Mouse (Mus musculus) frontal cortex, adult 2 months (tissue): Measurements from ENCODE around the gene 1700018G05Rik. TPM values are rescaled to one million over a fixed set of nuclear protein-coding genes. Genes with fewer than 3 reads are reported as not detected.
A peak's percentile ranks its signal among the peaks of the same experiment; 100 is the strongest.
"Not testable (repeated sequence)": the region's sequence is repeated elsewhere in the genome, so short reads cannot be mapped to it uniquely, and the experiment has no call there.

Experiments
- DNase-seq, 2 experiments: peaks; one replicate each; pipeline ENCODE4 v3.0.0; 2022; ENCODE audit warnings: low spot score in 1 of 2; ENCODE audit errors: extremely low spot score in 1 of 2
- polyA plus RNA-seq: library from polyadenylated mRNA; depleted of rRNA; stranded (reverse); fragments of >200 nt; gene quantifications from 2 replicates; pipeline ENCODE4 v1.2.3, GENCODE M21; 2012; rRNA removed

The 1700018G05Rik gene
- not detected in 2 replicates for polyA plus RNA-seq

GRCm38 (mm10) chrX:102928072-102928471, at the start of gene 1700018G05Rik:
Gene 1700018G05Rik (plus strand): TSS chrX:102928372.
- DNase-seq, result not testable (repeated sequence)

- not testable (repeated sequence) for DNase-seq
Measured at GRCm38 (mm10) chrX:102908587-102908986, 19.6 kb upstream of the 1700018G05Rik start, which contains the start of the genes Dmrtc1a and 1700011M02Rik. Gene Dmrtc1a (minus strand): TSS chrX:102908687. Gene 1700011M02Rik (plus strand): TSS chrX:102908905.

DNA sequence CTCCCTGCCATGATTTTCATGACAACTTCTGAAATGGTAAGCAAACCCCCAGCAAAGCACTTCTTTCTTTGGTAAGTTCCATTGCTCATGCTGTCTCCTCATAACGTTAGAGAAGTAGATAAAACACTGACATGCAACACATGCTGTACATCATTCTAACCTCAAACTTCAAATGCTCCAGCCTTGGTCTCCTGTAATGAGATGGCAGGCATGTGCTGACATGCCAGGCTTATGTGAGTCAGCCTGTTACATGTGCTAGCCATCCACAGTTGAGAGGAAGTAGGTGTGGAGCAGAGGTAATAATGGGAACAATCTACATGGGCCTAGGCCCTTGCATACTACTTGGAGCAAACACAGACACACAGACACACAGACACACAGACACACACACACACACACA, 13.3 kb upstream of the 1700018G05Rik start:
- DNase-seq, result not testable (repeated sequence)

GRCm38 (mm10) chrX:102926707-102927106, 1.5 kb upstream of the 1700018G05Rik start:
- peak in 1 of 2 experiments; percentile 52 for DNase-seq

GRCm38 (mm10) chrX:102932992-102933570, 4.9 kb downstream of the 1700018G05Rik start:
- DNase-seq, result no peak

DNA sequence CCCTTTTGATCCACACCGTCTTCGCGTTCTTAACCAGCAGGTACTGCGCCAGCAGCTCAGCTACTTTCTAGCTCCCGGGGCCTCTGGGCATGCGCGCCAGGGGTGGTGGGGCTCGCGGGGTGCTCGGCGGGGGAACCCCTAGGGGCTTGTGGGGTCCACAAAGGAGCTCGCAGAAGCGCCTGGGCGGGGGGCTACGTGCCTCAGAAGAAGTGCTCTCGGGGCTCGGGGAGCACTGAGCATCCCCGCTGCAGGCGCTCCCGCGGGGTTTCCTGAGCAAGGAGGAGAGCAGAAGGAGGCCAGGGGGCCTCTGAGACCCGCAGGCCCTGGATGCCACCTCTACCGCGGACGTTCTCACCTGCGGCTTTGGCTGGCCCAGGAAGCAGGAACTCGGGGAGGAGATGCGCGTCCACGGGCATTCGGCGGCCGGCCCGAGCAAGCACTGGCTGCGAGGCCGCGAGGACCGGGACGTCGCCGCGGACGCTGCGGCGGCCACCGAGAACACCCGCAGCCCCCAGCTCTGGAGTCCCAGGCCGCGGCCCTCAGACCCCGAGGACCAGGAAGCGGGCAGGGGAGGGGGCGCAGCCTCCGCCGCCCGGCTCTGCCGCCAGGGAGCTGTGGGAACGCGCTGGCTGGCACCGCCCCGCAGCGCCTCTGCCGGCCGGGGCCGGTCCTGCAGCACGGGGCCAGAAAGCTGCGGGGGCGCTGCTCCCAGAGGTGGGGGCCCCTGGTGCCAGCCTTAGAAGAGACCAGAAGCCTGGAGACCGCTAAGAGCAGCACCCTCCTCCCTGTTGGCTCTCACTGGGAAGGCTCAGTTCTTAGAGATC, 5.6 kb downstream of the 1700018G05Rik start:
- peak in 1 of 2 experiments; percentile 69 for DNase-seq

DNA sequence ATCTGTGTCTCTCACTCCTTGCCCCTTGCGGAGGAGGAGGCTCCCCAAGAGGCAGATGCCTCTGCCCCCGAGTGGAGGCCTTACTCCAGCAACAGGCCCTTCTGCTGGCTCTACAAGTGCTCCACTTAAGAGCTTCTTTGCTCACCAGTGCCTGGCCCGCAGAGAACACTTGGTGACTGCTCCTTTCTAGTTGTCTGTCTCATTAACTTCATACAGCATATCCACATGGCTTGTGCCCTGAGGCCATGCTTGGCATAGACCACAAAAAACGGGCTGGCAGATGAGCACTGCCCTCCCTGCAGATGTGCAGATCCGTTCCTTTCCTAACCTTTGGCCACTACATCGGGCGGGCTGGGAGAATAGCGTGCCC, 6.2 kb downstream of the 1700018G05Rik start:
- no peak for DNase-seq

GRCm38 (mm10) chrX:102936743-102937142, 8.6 kb downstream of the 1700018G05Rik start:
- no peak for DNase-seq

- not testable (repeated sequence) for DNase-seq
Measured at GRCm38 (mm10) chrX:102950136-102950535, 22.0 kb downstream of the 1700018G05Rik start.

DNA sequence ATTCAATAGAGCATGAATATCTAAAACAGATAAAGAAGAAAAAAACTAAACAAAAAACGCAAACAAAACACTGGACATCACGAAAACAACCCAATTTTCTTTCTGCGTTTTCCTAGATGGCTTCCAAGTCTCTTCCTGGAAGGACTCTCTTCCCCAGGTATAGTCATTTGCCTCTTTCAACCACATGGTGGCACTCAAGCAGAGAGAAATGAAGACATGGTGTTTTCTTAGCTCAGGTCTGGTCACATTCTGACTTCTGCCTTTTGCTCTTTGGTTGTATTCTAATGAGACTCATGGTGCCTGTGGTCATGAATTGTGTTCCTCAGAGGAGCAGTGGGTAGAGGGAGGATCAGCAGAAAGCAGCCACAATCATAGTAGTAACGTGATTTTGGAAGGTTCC, 30.7 kb downstream of the 1700018G05Rik start:
- peak in 1 of 2 experiments; percentile 54 for DNase-seq

DNA sequence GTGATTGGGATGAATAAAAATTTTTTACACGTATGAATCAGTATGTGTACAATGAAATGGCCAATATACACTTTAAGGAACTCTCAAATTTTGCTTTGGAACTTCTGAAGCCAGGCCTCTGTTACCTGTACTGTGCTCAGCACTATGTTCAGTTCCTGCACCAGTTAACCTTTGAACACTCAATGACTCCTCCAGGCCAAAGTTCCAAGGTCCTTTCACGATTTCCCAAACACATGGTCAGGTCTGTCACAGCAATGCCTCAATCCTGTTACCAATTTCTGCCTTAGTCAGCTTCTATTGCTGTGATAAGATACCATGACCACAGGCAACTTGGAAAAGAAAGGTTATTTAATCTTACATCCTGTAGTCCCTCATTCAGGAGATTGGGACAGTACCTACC, 32.4 kb downstream of the 1700018G05Rik start:
- DNase-seq, result no peak

Other genes starting within 250 kb of the 1700018G05Rik start
- not detected in 2 replicates for gene Gm3880, start 241.4 kb upstream of the 1700018G05Rik start, polyA plus RNA-seq
- not detected in 2 replicates for gene Gm9112, start 220.7 kb upstream of the 1700018G05Rik start, polyA plus RNA-seq
- not detected in 2 replicates for gene Dmrtc1b, start 220.5 kb upstream of the 1700018G05Rik start, polyA plus RNA-seq
- gene Dmrtc1c1, start 125.4 kb upstream of the 1700018G05Rik start, polyA plus RNA-seq, result not detected in 2 replicates
- gene Dmrtc1c2, start 73.8 kb upstream of the 1700018G05Rik start, polyA plus RNA-seq, result not detected in 2 replicates
- not detected in 2 replicates for gene 1700031F05Rik, start 60.4 kb upstream of the 1700018G05Rik start, polyA plus RNA-seq
- gene Dmrtc1a, start 19.7 kb upstream of the 1700018G05Rik start, polyA plus RNA-seq, result 8.8 and 10.3 TPM in 2 replicates
- not detected in 2 replicates for gene 1700011M02Rik, start 19.5 kb upstream of the 1700018G05Rik start, polyA plus RNA-seq